Mouse (Mus musculus) MEL (cell line): Measurements from ENCODE around the gene Ndufaf8. TPM values are rescaled to one million over a fixed set of nuclear protein-coding genes. Genes with fewer than 3 reads are reported as not detected.
A peak's percentile ranks its signal among the peaks of the same experiment; 100 is the strongest.

Experiments
- DNase-seq: peaks from one replicate; pipeline ENCODE4 v3.0.0; 2011; ENCODE audit warnings: low read depth, low spot score
- H3K27ac ChIP-seq: 2 replicates; pipeline ENCODE4 v1.5.1; 2012; ENCODE audit warnings: low read depth, mild to moderate bottlenecking, control low read depth, low read length, moderate library complexity; ENCODE audit not compliant: control insufficient read depth
- H3K27me3 ChIP-seq, 2 experiments: fragments of 150-350 bp in 1 of 2; sonication (generic) in 1 of 2; 2 replicates each; pipeline ENCODE4 v1.6.1; 2012; ENCODE audit warnings: low read length in 2 of 2, mild to moderate bottlenecking in 2 of 2, improper control_type of control experiment in 1 of 2, moderate library complexity in 1 of 2; ENCODE audit not compliant: insufficient read depth in 2 of 2, control insufficient read depth in 1 of 2
- H3K36me3 ChIP-seq, 2 experiments: 2 replicates each; pipeline ENCODE4 v1.6.1; 2012 to 2014; ENCODE audit warnings: low read length in 2 of 2, improper control_type of control experiment in 1 of 2, inconsistent platforms in 1 of 2, mild to moderate bottlenecking in 1 of 2; ENCODE audit not compliant: insufficient read depth in 2 of 2, control insufficient read depth in 1 of 2
- H3K4me1 ChIP-seq, 2 experiments: fragments of 150-350 bp in 1 of 2; sonication (generic) in 1 of 2; 2 replicates each; pipeline ENCODE4 v1.6.1; 2012; ENCODE audit warnings: low read length in 2 of 2, improper control_type of control experiment in 1 of 2, mild to moderate bottlenecking in 1 of 2; ENCODE audit not compliant: insufficient read depth in 2 of 2, control insufficient read depth in 1 of 2
- H3K4me3 ChIP-seq, 2 experiments: fragments of 150-350 bp in 1 of 2; sonication (generic) in 1 of 2; 2 replicates each; pipeline ENCODE4 v1.5.1; 2012; ENCODE audit warnings: low read depth in 2 of 2, low read length in 2 of 2, mild to moderate bottlenecking in 2 of 2, moderate library complexity in 2 of 2, control low read depth in 1 of 2, improper control_type of control experiment in 1 of 2; ENCODE audit not compliant: control insufficient read depth in 1 of 2, insufficient read depth in 1 of 2
- H3K79me2 ChIP-seq: 2 replicates; pipeline ENCODE4 v1.6.1; 2012; ENCODE audit warnings: mild to moderate bottlenecking, low read length, moderate library complexity; ENCODE audit not compliant: control insufficient read depth, poor library complexity, insufficient read depth
- H3K9ac ChIP-seq: 2 replicates; pipeline ENCODE4 v1.6.1; 2012; ENCODE audit warnings: low read depth, mild to moderate bottlenecking, control low read depth, low read length, moderate library complexity; ENCODE audit not compliant: control insufficient read depth, poor library complexity, severe bottlenecking
- H3K9me3 ChIP-seq: fragments of 150-350 bp; sonication (generic); replicated peaks from 2 replicates; pipeline ENCODE4 v1.6.1; 2012; ENCODE audit warnings: mild to moderate bottlenecking, low read length, improper control_type of control experiment, moderate library complexity; ENCODE audit not compliant: insufficient read depth
- BHLHE40 ChIP-seq: IDR thresholded peaks from 2 replicates; pipeline ENCODE4 v1.6.1; 2012; ENCODE audit warnings: low read depth, mild to moderate bottlenecking, inconsistent platforms, low read length, improper control_type of control experiment, borderline replicate concordance
- CHD1 ChIP-seq: IDR thresholded peaks from 2 replicates; pipeline ENCODE4 v1.6.1; 2012; ENCODE audit warnings: low read depth, mild to moderate bottlenecking, inconsistent platforms, low read length, improper control_type of control experiment
- ELF1 ChIP-seq: IDR thresholded peaks from 2 replicates; pipeline ENCODE4 v1.6.1; 2014; ENCODE audit warnings: low read depth, mild to moderate bottlenecking, inconsistent platforms, low read length, improper control_type of control experiment, moderate library complexity
- ETS1 ChIP-seq: IDR thresholded peaks from 2 replicates; pipeline ENCODE4 v1.6.1; 2012; ENCODE audit warnings: low read depth, mild to moderate bottlenecking, inconsistent platforms, low read length, improper control_type of control experiment, moderate library complexity
- GABPA ChIP-seq: IDR thresholded peaks from 2 replicates; pipeline ENCODE4 v1.6.1; 2012; ENCODE audit warnings: low read depth, mild to moderate bottlenecking, inconsistent platforms, low read length, improper control_type of control experiment, moderate library complexity
- GATA1 ChIP-seq: IDR thresholded peaks from 2 replicates; pipeline ENCODE4 v1.6.1; 2011; ENCODE audit warnings: low read depth, low read length, improper control_type of control experiment
- KAT2A ChIP-seq: conservative IDR thresholded peaks from 2 replicates; pipeline ENCODE4 v1.6.1; 2012; ENCODE audit warnings: low read depth, low read length, improper control_type of control experiment, inconsistent platforms
- MAFK ChIP-seq: IDR thresholded peaks from 2 replicates; pipeline ENCODE4 v1.6.1; 2011; ENCODE audit warnings: low read depth, mild to moderate bottlenecking, low read length, improper control_type of control experiment, borderline replicate concordance
- MAX ChIP-seq: IDR thresholded peaks from 2 replicates; pipeline ENCODE4 v1.6.1; 2011; ENCODE audit warnings: low read length, improper control_type of control experiment
- MAZ ChIP-seq: IDR thresholded peaks from 2 replicates; pipeline ENCODE4 v1.6.1; 2012; ENCODE audit warnings: low read depth, mild to moderate bottlenecking, inconsistent platforms, low read length, improper control_type of control experiment
- MEF2A ChIP-seq: IDR thresholded peaks from 2 replicates; pipeline ENCODE4 v1.6.1; 2014; ENCODE audit warnings: low read depth, mild to moderate bottlenecking, inconsistent platforms, low read length, improper control_type of control experiment; ENCODE audit not compliant: poor library complexity, insufficient replicate concordance, severe bottlenecking; ENCODE audit errors: extremely low read depth
- MXI1 ChIP-seq: IDR thresholded peaks from 2 replicates; pipeline ENCODE4 v1.6.1; 2011; ENCODE audit warnings: mild to moderate bottlenecking, low read depth, low read length, improper control_type of control experiment
- MYB ChIP-seq: IDR thresholded peaks from 2 replicates; pipeline ENCODE4 v1.6.1; 2011; ENCODE audit warnings: mild to moderate bottlenecking, low read depth, low read length, improper control_type of control experiment
- MYC ChIP-seq: IDR thresholded peaks from 2 replicates; pipeline ENCODE4 v1.6.1; 2011; ENCODE audit warnings: low read depth, mild to moderate bottlenecking, low read length, improper control_type of control experiment, moderate library complexity
- NELFE ChIP-seq: IDR thresholded peaks from 2 replicates; pipeline ENCODE4 v1.6.1; 2011; ENCODE audit warnings: low read depth, low read length, improper control_type of control experiment
- NRF1 ChIP-seq: IDR thresholded peaks from 2 replicates; pipeline ENCODE4 v1.6.1; 2014; ENCODE audit warnings: low read depth, mild to moderate bottlenecking, inconsistent platforms, low read length, improper control_type of control experiment, moderate library complexity; ENCODE audit not compliant: poor library complexity, insufficient read depth, severe bottlenecking
- POLR2A ChIP-seq, 2 experiments: IDR thresholded peaks; 2 replicates each; pipeline ENCODE4 v1.6.1; 2011 to 2012; ENCODE audit warnings: low read length in 2 of 2, mild to moderate bottlenecking in 2 of 2, control low read depth in 1 of 2, improper control_type of control experiment in 1 of 2, low read depth in 1 of 2, moderate library complexity in 1 of 2; ENCODE audit not compliant: control insufficient read depth in 1 of 2, insufficient read depth in 1 of 2, poor library complexity in 1 of 2
- POLR2AphosphoS2 ChIP-seq: IDR thresholded peaks from 2 replicates; pipeline ENCODE4 v1.6.1; 2011; ENCODE audit warnings: low read length, improper control_type of control experiment
- POLR2AphosphoS5 ChIP-seq: IDR thresholded peaks from 2 replicates; pipeline ENCODE4 v1.6.1; 2012; ENCODE audit warnings: low read depth, borderline replicate concordance, mild to moderate bottlenecking, inconsistent platforms, low read length, moderate library complexity, mixed read lengths
- RAD21 ChIP-seq: IDR thresholded peaks from 2 replicates; pipeline ENCODE4 v1.6.1; 2011; ENCODE audit warnings: mild to moderate bottlenecking, low read depth, low read length, improper control_type of control experiment
- RCOR1 ChIP-seq: IDR thresholded peaks from 2 replicates; pipeline ENCODE4 v1.6.1; 2012; ENCODE audit warnings: low read depth, mild to moderate bottlenecking, inconsistent platforms, low read length, improper control_type of control experiment
- SIN3A ChIP-seq: IDR thresholded peaks from 2 replicates; pipeline ENCODE4 v1.6.1; 2012; ENCODE audit warnings: low read length, improper control_type of control experiment, inconsistent platforms
- SMC3 ChIP-seq: IDR thresholded peaks from 2 replicates; pipeline ENCODE4 v1.6.1; 2011; ENCODE audit warnings: low read depth, low read length, improper control_type of control experiment
- TAL1 ChIP-seq: IDR thresholded peaks from 2 replicates; pipeline ENCODE4 v1.6.1; 2012; ENCODE audit warnings: mild to moderate bottlenecking, inconsistent platforms, low read length, moderate library complexity, mixed read lengths
- UBTF ChIP-seq: IDR thresholded peaks from 2 replicates; pipeline ENCODE4 v1.6.1; 2012; ENCODE audit warnings: low read depth, mild to moderate bottlenecking, inconsistent platforms, low read length, improper control_type of control experiment, moderate library complexity, borderline replicate concordance; ENCODE audit not compliant: insufficient read depth
- USF1 ChIP-seq: IDR thresholded peaks from 2 replicates; pipeline ENCODE4 v1.6.1; 2014; ENCODE audit warnings: low read depth, mild to moderate bottlenecking, inconsistent platforms, low read length, improper control_type of control experiment, moderate library complexity
- ZC3H11A ChIP-seq: IDR thresholded peaks from 2 replicates; pipeline ENCODE4 v1.6.1; 2012; ENCODE audit warnings: low read depth, mild to moderate bottlenecking, inconsistent platforms, low read length, improper control_type of control experiment
- ZKSCAN1 ChIP-seq: IDR thresholded peaks from 2 replicates; pipeline ENCODE4 v1.6.1; 2012; ENCODE audit warnings: low read depth, mild to moderate bottlenecking, inconsistent platforms, low read length, improper control_type of control experiment, moderate library complexity
- ZMIZ1 ChIP-seq: IDR thresholded peaks from 2 replicates; pipeline ENCODE4 v1.6.1; 2012; ENCODE audit warnings: low read depth, mild to moderate bottlenecking, inconsistent platforms, low read length, improper control_type of control experiment, moderate library complexity
- ZNF384 ChIP-seq: IDR thresholded peaks from 2 replicates; pipeline ENCODE4 v1.6.1; 2012; ENCODE audit warnings: low read depth, mild to moderate bottlenecking, inconsistent platforms, low read length, improper control_type of control experiment
- polyA plus RNA-seq, 2 experiments: library from polyadenylated mRNA; stranded (reverse) in 1 of 2; unstranded in 1 of 2; fragments of >175 nt in 1 of 2; fragments of >200 nt in 1 of 2; gene quantifications; 2 replicates each; pipeline versions ENCODE4 v1.2.1 to v1.2.4; 2012; ENCODE audit warnings: low replicate concordance in 2 of 2, low read depth in 1 of 2; ENCODE audit not compliant: insufficient read length in 2 of 2, insufficient read depth in 1 of 2, missing spikeins in 1 of 2
- total RNA-seq: library from RNA; depleted of rRNA; stranded (reverse); fragments of 300-350 nt; gene quantifications from 2 replicates; pipeline ENCODE4 v1.2.3, GENCODE M21; 2012

Gene Ndufaf8
- total and polyA plus RNA-seq, 3 experiments = 77.6 to 120 TPM; not detected in 1

DNA sequence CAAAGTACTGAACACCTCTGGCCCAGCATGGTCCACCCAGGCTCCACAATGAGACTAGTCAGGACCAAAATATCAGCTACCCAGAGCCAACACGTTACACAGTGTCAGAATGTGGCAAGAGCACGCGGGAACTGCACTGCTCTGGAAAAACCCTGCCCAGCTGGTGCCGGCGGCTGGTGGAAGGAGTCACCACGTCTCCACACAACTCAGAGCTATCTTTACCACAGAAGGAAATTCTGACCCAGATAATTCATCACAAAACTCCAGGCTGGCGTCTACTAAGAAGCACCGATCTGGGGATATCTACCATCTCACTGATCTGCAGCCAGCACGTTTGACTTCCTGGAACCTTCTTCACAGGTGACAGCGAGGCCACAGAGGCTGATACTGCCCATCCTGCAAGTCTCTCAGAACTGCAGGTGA is 40.6 kb downstream of the Ndufaf8 start (continued):
- TF ChIP-seq MYC = peak; percentile 47; the same call in 1 of the 2 replicates
- peak; percentile 86 for TF ChIP-seq MAX
- no peak for TF ChIP-seq POLR2AphosphoS2
- TF ChIP-seq CHD1 = no peak
- TF ChIP-seq MAFK = peak; percentile 88
- no peak for TF ChIP-seq ZNF384
- peak; percentile 96 for TF ChIP-seq GATA1
- peak; percentile 69 for TF ChIP-seq TAL1
- TF ChIP-seq ETS1 = peak; percentile 99
- TF ChIP-seq GABPA = no peak
- no peak for TF ChIP-seq ZC3H11A
- TF ChIP-seq RAD21 = no peak
- TF ChIP-seq BHLHE40 = peak; percentile 100
- peak; percentile 78; the same call in 1 of the 2 replicates for TF ChIP-seq ELF1
- no peak for TF ChIP-seq KAT2A
- TF ChIP-seq SMC3 = no peak
- no peak for TF ChIP-seq POLR2AphosphoS5
- no peak for TF ChIP-seq MYB
- no peak for TF ChIP-seq ZKSCAN1
- TF ChIP-seq USF1 = no peak
- TF ChIP-seq NRF1 = no peak
- peak; percentile 99 for TF ChIP-seq MXI1

DNA sequence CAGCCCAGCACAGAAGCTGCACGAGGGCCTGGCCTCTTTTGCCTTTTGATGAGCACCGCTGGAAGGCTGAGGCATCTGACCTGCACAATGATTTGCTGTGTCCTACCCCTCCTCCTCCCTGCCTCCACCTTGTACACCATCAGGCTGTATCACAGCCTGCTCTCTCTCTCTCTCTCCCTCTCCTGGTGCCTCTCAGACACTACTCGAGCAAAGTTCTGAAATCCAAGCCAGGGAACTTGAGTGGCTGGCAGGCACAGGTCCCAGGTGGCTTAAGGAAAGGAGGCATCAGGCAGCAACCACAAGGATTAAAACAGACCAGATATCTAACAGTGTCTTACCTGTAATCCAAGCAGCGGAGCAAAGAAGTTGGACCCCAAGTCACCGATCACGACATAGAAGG is 41.5 kb downstream of the Ndufaf8 start:
- Histone ChIP-seq H3K79me2 (peaks cover 3% of the 10 kb centered on the region), H3K4me1 (peaks cover 22 to 42% of the 10 kb centered on the region in 2 experiments)
- TF ChIP-seq MAZ (no peak), POLR2A (IDR thresholded peaks at IDR 0.05; ENCODE audit: control insufficient read depth in 1 of 2, insufficient read depth in 1 of 2, low read depth in 1 of 2, low read length in 2 of 2, poor library complexity in 1 of 2) (no peak), ZKSCAN1 (no peak), ZMIZ1 (no peak), GABPA (no peak), MAFK (no peak), NELFE (no peak), SMC3 (no peak), UBTF (no peak), MAX (no peak), CHD1 (no peak), MEF2A (no peak), KAT2A (no peak), SIN3A (no peak), RCOR1 (no peak), BHLHE40 (no peak)
- TF ChIP-seq, all 39 proteins: peak for 0
- DNase-seq = no peak
- Histone ChIP-seq H3K36me3 (peaks cover 0 to 35% of the 10 kb centered on the region in 2 experiments; a peak in 3 of 4 replicates), H3K9ac (no peak overlapping the region), H3K27ac (no peak overlapping the region), H3K27me3 (no peaks in the 10 kb centered on the region), H3K4me3 (no peak overlapping the region), H3K9me3 (no peaks in the 10 kb centered on the region)
